Mouse (Mus musculus) central nervous system, embryonic 11.5 days (tissue): ENCODE results near the gene Grk1. TPM values are rescaled to one million over a fixed set of nuclear protein-coding genes. Genes with fewer than 3 reads are reported as not detected.

ENCODE experiments used
- polyA plus RNA-seq: library from polyadenylated mRNA; depleted of rRNA; stranded (reverse); fragments of >200 nt; gene quantifications from 2 replicates; pipeline ENCODE4 v1.2.3, GENCODE M21; 2012; rRNA removed

Gene Grk1
- 0.08 and 0.10 TPM in 2 replicates for polyA plus RNA-seq

GRCm38 (mm10) chr8:13404666-13405131, at the start of gene Grk1:
Gene Grk1 (plus strand): TSS chr8:13405081.

GRCm38 (mm10) chr8:13396725-13397124, 8.2 kb upstream of the Grk1 start, which contains the start of gene Atp4b:
Gene Atp4b (minus strand): TSS chr8:13396825.

GRCm38 (mm10) chr8:13434889-13435288, 30.0 kb downstream of the Grk1 start, which contains the start of gene Tmem255b:
Gene Tmem255b (plus strand): TSS chr8:13435189.

Other genes starting within 250 kb of the Grk1 start
- gene Lamp1, start 245.9 kb upstream of the Grk1 start, polyA plus RNA-seq = 141 and 205 TPM in 2 replicates
- gene Grtp1, start 204.5 kb upstream of the Grk1 start, polyA plus RNA-seq = 11.9 and 19.5 TPM in 2 replicates
- 1.6 and 1.9 TPM in 2 replicates for gene Adprhl1, start 150.9 kb upstream of the Grk1 start, polyA plus RNA-seq
- 23.1 and 31.4 TPM in 2 replicates for gene Dcun1d2, start 117.0 kb upstream of the Grk1 start, polyA plus RNA-seq
- gene Tmco3, start 116.9 kb upstream of the Grk1 start, polyA plus RNA-seq = 33.5 and 36.8 TPM in 2 replicates
- 250 and 294 TPM in 2 replicates for gene Tfdp1, start 66.3 kb upstream of the Grk1 start, polyA plus RNA-seq
- not detected in 2 replicates for gene Atp4b, start 8.3 kb upstream of the Grk1 start, polyA plus RNA-seq
- 0.08 and 0.37 TPM in 2 replicates for gene Tmem255b, start 30.1 kb downstream of the Grk1 start, polyA plus RNA-seq
- 12.3 and 12.8 TPM in 2 replicates for gene Gas6, start 89.4 kb downstream of the Grk1 start, polyA plus RNA-seq
- gene 1700029H14Rik, start 157.4 kb downstream of the Grk1 start, polyA plus RNA-seq = not detected in 2 replicates